Mouse (Mus musculus) hindbrain, embryonic 11.5 days (tissue): Measurements from ENCODE around the gene Fmo2. TPM values are rescaled to one million over a fixed set of nuclear protein-coding genes. Genes with fewer than 3 reads are reported as not detected.

Experiments used
- ATAC-seq: fragments of 200-750 bp; cut with Nextera tagmentation; 2 replicates; pipeline ENCODE4 v1.8.0; 2017; ENCODE audit warnings: mild to moderate bottlenecking, moderate TSS enrichment, moderate library complexity; ENCODE audit not compliant: low FRiP score
- DNase-seq: peaks from one replicate; pipeline ENCODE4 v3.0.0-alpha.2; 2015; ENCODE audit warnings: low spot score
- H3K27ac ChIP-seq: fragments of 300-500 bp; sonication (generic); 2 replicates; pipeline ENCODE4 v1.5.1; 2014; ENCODE audit warnings: mild to moderate bottlenecking, low read depth, low read length
- H3K27me3 ChIP-seq: fragments of 300-500 bp; sonication (generic); 2 replicates; pipeline ENCODE4 v1.6.1; 2014; ENCODE audit warnings: mild to moderate bottlenecking, low read length, moderate library complexity, mixed read lengths; ENCODE audit not compliant: control insufficient read depth, insufficient read depth
- H3K36me3 ChIP-seq: fragments of 300-500 bp; sonication (generic); 2 replicates; pipeline ENCODE4 v1.6.1; 2014; ENCODE audit warnings: mild to moderate bottlenecking, low read length, moderate library complexity, mixed read lengths; ENCODE audit not compliant: control insufficient read depth, insufficient read depth
- H3K4me1 ChIP-seq: fragments of 300-500 bp; sonication (generic); replicated peaks from 2 replicates; pipeline ENCODE4 v1.6.1; 2014; ENCODE audit warnings: low read length, mixed read lengths; ENCODE audit not compliant: control insufficient read depth, insufficient read depth
- H3K4me2 ChIP-seq: fragments of 300-500 bp; sonication (generic); replicated peaks from 2 replicates; pipeline ENCODE4 v1.6.1; 2014; ENCODE audit warnings: mild to moderate bottlenecking, low read depth, low read length
- H3K4me3 ChIP-seq: fragments of 300-500 bp; sonication (generic); 2 replicates; pipeline ENCODE4 v1.5.1; 2014; ENCODE audit warnings: low read depth, low read length
- H3K9ac ChIP-seq: fragments of 300-500 bp; sonication (generic); 2 replicates; pipeline ENCODE4 v1.6.1; 2014; ENCODE audit warnings: low read depth, low read length
- H3K9me3 ChIP-seq: fragments of 300-500 bp; sonication (generic); 2 replicates; pipeline ENCODE4 v1.6.1; 2016; ENCODE audit warnings: low read length; ENCODE audit not compliant: control insufficient read depth
- WGBS: fragments of 180-500 bp; shearing (Covaris S2); extraction: QIAGEN DNeasy Blood & Tissue Kit; methylation state at CpG from one replicate; pipeline ENCODE4 v1.1.7; 2014; 5-methylcytosine and 5-hydroxymethylcytosine counted together
- polyA plus RNA-seq: library from polyadenylated mRNA; unstranded; fragments of >200 nt; fragmentation: Nextera tagmentation; extraction: Ambion mirVana; gene quantifications from 2 replicates; pipeline ENCODE4 v1.2.1, GENCODE M21; 2014

Fmo2 gene
- polyA plus RNA-seq, 1 experiment from 2014 or later, result 0.17 TPM

DNA sequence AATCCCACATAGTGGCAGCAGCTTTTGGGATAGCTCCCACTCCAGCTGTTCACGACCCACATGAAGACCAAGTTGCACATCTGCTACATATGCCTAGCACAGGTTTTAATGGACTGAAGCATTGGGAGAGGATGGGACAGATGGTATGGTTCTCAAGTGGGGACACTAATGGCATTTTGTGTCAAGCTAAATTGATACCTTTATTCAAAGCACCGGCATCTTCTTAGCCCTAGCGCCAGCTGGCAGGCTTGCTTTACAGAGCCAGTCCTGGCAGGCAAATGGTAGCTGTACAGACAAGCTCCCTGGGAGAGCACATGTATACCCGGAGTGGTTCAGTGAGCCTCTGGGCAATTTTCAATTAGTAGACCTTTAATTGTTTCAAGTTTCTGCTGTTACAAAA, 3.4 kb upstream of the Fmo2 start:
- Histone ChIP-seq H3K27ac (no peak overlapping the region), H3K9ac (no peak overlapping the region), H3K4me1 (no peaks in the 10 kb centered on the region), H3K27me3 (no peaks in the 10 kb centered on the region), H3K36me3 (no peaks in the 10 kb centered on the region), H3K9me3 (no peaks in the 10 kb centered on the region), H3K4me2 (no peak overlapping the region), H3K4me3 (no peak overlapping the region)
- DNase-seq, result no peak
- WGBS, result 84% methylated on average over 4 of the region's 4 CpGs
- 0 out of 2 replicates have a peak, but pooled peaks have one; percentile 51 for ATAC-seq

GRCm38 (mm10) chr1:162895900-162896299, 2.6 kb downstream of the Fmo2 start:
- H3K27me3 ChIP-seq, result no peaks in the 10 kb centered on the region
- no peaks in the 10 kb centered on the region for H3K4me1 ChIP-seq
- H3K9me3 ChIP-seq, result no peaks in the 10 kb centered on the region
- peak; percentile 83 for DNase-seq
- WGBS, result 43% methylated on average over 6 of the region's 6 CpGs
- ATAC-seq, result peak; percentile 61; the same call in 1 of the 2 replicates
- H3K4me2 ChIP-seq, result no peak overlapping the region
- no peak overlapping the region for H3K4me3 ChIP-seq
- H3K27ac ChIP-seq, result no peak overlapping the region
- no peaks in the 10 kb centered on the region for H3K36me3 ChIP-seq
- H3K9ac ChIP-seq, result no peak overlapping the region

- Histone ChIP-seq H3K9me3 (no peaks in the 10 kb centered on the region), H3K4me1 (no peaks in the 10 kb centered on the region), H3K4me3 (no peak overlapping the region), H3K27me3 (no peaks in the 10 kb centered on the region), H3K27ac (no peak overlapping the region), H3K4me2 (no peak overlapping the region), H3K9ac (no peak overlapping the region), H3K36me3 (no peaks in the 10 kb centered on the region)
- no peak for ATAC-seq
- WGBS, result 95% methylated on average over 6 of the region's 6 CpGs
- no peak for DNase-seq
Observed at GRCm38 (mm10) chr1:162893014-162893413, 5.5 kb downstream of the Fmo2 start.

- no peak for ATAC-seq
Observed at GRCm38 (mm10) chr1:162891980-162892451, 6.5 kb downstream of the Fmo2 start.

GRCm38 (mm10) chr1:162888646-162889045, 9.9 kb downstream of the Fmo2 start:
- Histone ChIP-seq H3K4me2 (no peak overlapping the region), H3K27me3 (no peaks in the 10 kb centered on the region), H3K4me3 (no peak overlapping the region), H3K4me1 (no peaks in the 10 kb centered on the region), H3K36me3 (no peaks in the 10 kb centered on the region), H3K9me3 (no peaks in the 10 kb centered on the region), H3K27ac (no peak overlapping the region), H3K9ac (no peak overlapping the region)
- DNase-seq (no peak), ATAC-seq (no peak)
- WGBS, result 90% methylated on average over 12 of the region's 12 CpGs

More at GRCm38 (mm10) chr1:162891980-162892451, 6.5 kb downstream of the Fmo2 start:
- no peak overlapping the region for H3K4me2 ChIP-seq
- H3K4me3 ChIP-seq, result no peak overlapping the region
- H3K36me3 ChIP-seq, result no peaks in the 10 kb centered on the region
- no peak overlapping the region for H3K9ac ChIP-seq
- H3K27ac ChIP-seq, result no peak overlapping the region
- no peaks in the 10 kb centered on the region for H3K9me3 ChIP-seq
- 84% methylated on average over 6 of the region's 6 CpGs for WGBS
- no peaks in the 10 kb centered on the region for H3K27me3 ChIP-seq
- H3K4me1 ChIP-seq, result no peaks in the 10 kb centered on the region
- DNase-seq, result no peak

DNA sequence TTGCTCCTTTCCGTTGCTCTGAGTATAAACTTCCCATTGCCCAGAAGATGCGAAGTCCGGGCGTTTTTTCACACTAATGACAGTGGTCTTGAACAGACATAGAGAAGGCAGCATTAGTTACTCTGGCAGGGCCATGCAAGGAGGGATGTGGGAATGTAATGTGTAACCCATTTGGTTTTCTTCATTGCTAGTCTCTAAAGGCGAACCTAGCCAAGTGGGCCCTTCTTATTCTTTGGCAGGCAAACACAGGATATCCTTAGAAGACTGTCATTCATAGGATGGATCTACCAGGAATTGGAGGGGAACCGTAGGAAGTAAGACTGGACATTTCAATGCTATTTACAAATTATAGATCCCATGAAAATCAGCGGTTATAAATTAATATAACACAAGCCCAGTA, 10.9 kb downstream of the Fmo2 start:
- ATAC-seq (no peak), DNase-seq (no peak)
- no peak overlapping the region for H3K27ac ChIP-seq
- WGBS, result 95% methylated on average over 7 of the region's 7 CpGs
- no peaks in the 10 kb centered on the region for H3K27me3 ChIP-seq
- no peaks in the 10 kb centered on the region for H3K4me1 ChIP-seq
- H3K9ac ChIP-seq, result no peak overlapping the region
- H3K9me3 ChIP-seq, result no peaks in the 10 kb centered on the region
- no peaks in the 10 kb centered on the region for H3K36me3 ChIP-seq
- no peak overlapping the region for H3K4me2 ChIP-seq
- H3K4me3 ChIP-seq, result no peak overlapping the region

GRCm38 (mm10) chr1:162886138-162886816, 12.2 kb downstream of the Fmo2 start:
- WGBS, result 86% methylated on average over 11 of the region's 11 CpGs
- Histone ChIP-seq H3K36me3 (no peaks in the 10 kb centered on the region), H3K27me3 (no peaks in the 10 kb centered on the region), H3K4me3 (no peak overlapping the region), H3K4me1 (no peaks in the 10 kb centered on the region), H3K27ac (no peak overlapping the region), H3K4me2 (no peak overlapping the region), H3K9ac (no peak overlapping the region), H3K9me3 (no peaks in the 10 kb centered on the region)
- ATAC-seq (no peak), DNase-seq (no peak)

- no peak for ATAC-seq
Observed at GRCm38 (mm10) chr1:162882681-162883080, 15.8 kb downstream of the Fmo2 start.

More at GRCm38 (mm10) chr1:162882681-162883080, 15.8 kb downstream of the Fmo2 start:
- H3K9me3 ChIP-seq, result no peaks in the 10 kb centered on the region
- H3K4me3 ChIP-seq, result no peak overlapping the region
- no peak for DNase-seq
- H3K4me1 ChIP-seq, result no peaks in the 10 kb centered on the region
- H3K27ac ChIP-seq, result no peak overlapping the region
- H3K36me3 ChIP-seq, result no peaks in the 10 kb centered on the region
- H3K9ac ChIP-seq, result no peak overlapping the region
- no peak overlapping the region for H3K4me2 ChIP-seq
- 87% methylated on average over 4 of the region's 4 CpGs for WGBS
- no peaks in the 10 kb centered on the region for H3K27me3 ChIP-seq
